ENCODE assay signal across 9 mouse cellular contexts in the genomic region with DNA sequence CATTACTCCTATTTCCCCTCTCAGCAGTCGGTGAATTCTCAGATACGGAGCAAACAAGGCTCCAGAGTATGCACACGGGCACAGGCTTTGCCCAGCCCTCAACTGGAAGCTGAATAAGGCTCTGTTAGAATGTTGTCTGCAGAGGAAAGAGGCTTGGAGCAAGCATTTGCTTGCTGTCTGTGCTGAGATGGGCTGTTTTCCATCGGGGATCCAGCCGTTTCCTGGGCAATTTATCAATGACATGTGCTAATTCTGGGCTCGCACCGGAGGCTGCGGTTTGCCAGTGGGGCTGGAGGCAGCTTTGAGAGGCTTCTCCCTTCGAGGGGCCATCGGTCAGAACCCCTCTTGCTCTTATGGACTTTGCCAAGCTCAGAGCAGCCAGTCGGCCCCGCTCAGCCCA.
DNase-seq lines count a peak whose midpoint lies in the region; ATAC-seq and TF ChIP-seq lines count a peak whose summit lies in the region.
"Had no signal": no experiment of that assay in that cellular context is flagged by ENCODE, and none has a peak within 500 bp of the region (broad histone marks: within the 10 kb centered on the region; RNA-seq: fewer than 3 reads in every experiment).

No protein-coding gene starts in this region.

- H3K4me2 ChIP-seq in hindbrain, embryonic 16.5 days (ENCODE audit: low read length): no peak overlapping the region

- no peak overlapping the region for H3K4me3 ChIP-seq in layer of hippocampus, adult 2 months
- no peak overlapping the region for H3K4me3 ChIP-seq in hindbrain, embryonic 16.5 days (ENCODE audit: low read length)

- no peak for TF ChIP-seq CTCF in layer of hippocampus, adult 2 months (conservative IDR thresholded peaks at IDR 0.05)

- H3K36me3 ChIP-seq in hindbrain, embryonic 16.5 days (ENCODE audit: control insufficient read depth, insufficient read depth, low read length): no peaks in the 10 kb centered on the region

- H3K27ac ChIP-seq in layer of hippocampus, adult 2 months: no peak overlapping the region
- H3K27ac ChIP-seq in hindbrain, embryonic 16.5 days (ENCODE audit: low read depth, low read length): peak overlapping the region; percentile 81

- peak overlapping the region; percentile 49 for H3K9ac ChIP-seq in hindbrain, embryonic 16.5 days (ENCODE audit: low read depth, low read length)

- H3K9me3 ChIP-seq in hindbrain, embryonic 16.5 days (ENCODE audit: control insufficient read depth, low read length): no peaks in the 10 kb centered on the region

- DNase-seq in layer of hippocampus, adult 2 months (ENCODE audit: low spot score in 2 of 2): peak; percentile 23 to 31
- DNase-seq in layer of hippocampus, adult 9-11 months: no peak
- DNase-seq in embryo, embryonic 11.5 days (ENCODE audit: low read depth, low spot score): peak; percentile 30
- peak; percentile 39 for DNase-seq in neural tube, embryonic 10.5 days (ENCODE audit: extremely low spot score, low spot score)
- DNase-seq in spleen, postnatal 14 days (ENCODE audit: low spot score in 2 of 2): no peak
- DNase-seq in adipocyte (ENCODE audit: low spot score): no peak

- WGBS in hindbrain, embryonic 16.5 days: 24% methylated on average over 12 of the region's 12 CpGs

- peak; percentile 62 for ATAC-seq in hindbrain, embryonic 16.5 days
- no peak for ATAC-seq in megakaryocyte-erythroid progenitor cell, adult 5-6 weeks (replicated peaks; ENCODE audit: low FRiP score, low TSS enrichment, poor library complexity, severe bottlenecking)
- ATAC-seq: inflammation-experienced regulatory T-cells, adult 6 months had no signal

- peaks cover 20% of the 10 kb centered on the region for H3K4me1 ChIP-seq in hindbrain, embryonic 16.5 days (ENCODE audit: control insufficient read depth, insufficient read depth, low read depth, low read length)

- H3K27me3 ChIP-seq in hindbrain, embryonic 16.5 days (replicated peaks; ENCODE audit: control insufficient read depth, insufficient read depth, low read length): no peaks in the 10 kb centered on the region

Comparison
In these comparisons a context has a peak if more than half of its experiments do, and no peak if none do; other contexts are left out.
1. DNase-seq: peak in layer of hippocampus, adult 2 months (2 of 2), embryo, embryonic 11.5 days (single experiment) and neural tube, embryonic 10.5 days (single experiment); none in layer of hippocampus, adult 9-11 months (single experiment), spleen, postnatal 14 days (0 of 2) and adipocyte (single experiment).